Mouse (Mus musculus) layer of hippocampus, adult 9-10 months (tissue): ENCODE measurements at regions not wholly inside any gene's neighbourhood (a gene's known extent, or its start where the extent isn't known, plus 50 kb on each side); places are given as distances from the start of the nearest gene placed in this dataset.

ENCODE experiments used
- DNase-seq: peaks from one replicate; pipeline ENCODE4 v3.0.0; 2022; ENCODE audit warnings: low spot score

GRCm38 (mm10) chr4:17629367-17629766 lies 1975.9 kb upstream of the Gm12353 start:
- DNase-seq = no peak

- peak; percentile 81 for DNase-seq
Measured at GRCm38 (mm10) chr4:17635549-17636530, 1969.4 kb upstream of the Gm12353 start.

- no peak for DNase-seq
Measured at GRCm38 (mm10) chr4:17646712-17647111, 1958.5 kb upstream of the Gm12353 start.

GRCm38 (mm10) chr4:17649350-17649749 lies 1955.9 kb upstream of the Gm12353 start:
- DNase-seq = no peak

GRCm38 (mm10) chr4:17653551-17653950 lies 1951.7 kb upstream of the Gm12353 start:
- DNase-seq = no peak

GRCm38 (mm10) chr4:17667267-17667850 lies 1937.9 kb upstream of the Gm12353 start:
- no peak for DNase-seq
